Mouse (Mus musculus) gastrocnemius, postnatal 4 days (tissue): Measurements from ENCODE around the gene Gm10665. TPM values are rescaled to one million over a fixed set of nuclear protein-coding genes. Genes with fewer than 3 reads are reported as not detected.
"Not testable (repeated sequence)": the region's sequence is repeated elsewhere in the genome, so short reads cannot be mapped to it uniquely, and the experiment has no call there.

Experiments
- DNase-seq, 2 experiments: peaks; one replicate each; pipeline ENCODE4 v3.0.0; 2021 to 2022; ENCODE audit warnings: low spot score in 2 of 2, mixed read lengths in 2 of 2
- long read RNA-seq, 2 experiments: library from polyadenylated mRNA; stranded (forward); transcript quantifications; one replicate each; pipeline ENCODE4 v2.0.0; 2021
- total RNA-seq, 2 experiments: library from RNA; stranded (reverse); gene quantifications; 2 replicates each; pipeline ENCODE4 v1.2.3; 2021

Gene Gm10665
- total RNA-seq: not detected
- long read RNA-seq, experiment 1: 0 reads
- long read RNA-seq, experiment 2: 0 reads

DNA sequence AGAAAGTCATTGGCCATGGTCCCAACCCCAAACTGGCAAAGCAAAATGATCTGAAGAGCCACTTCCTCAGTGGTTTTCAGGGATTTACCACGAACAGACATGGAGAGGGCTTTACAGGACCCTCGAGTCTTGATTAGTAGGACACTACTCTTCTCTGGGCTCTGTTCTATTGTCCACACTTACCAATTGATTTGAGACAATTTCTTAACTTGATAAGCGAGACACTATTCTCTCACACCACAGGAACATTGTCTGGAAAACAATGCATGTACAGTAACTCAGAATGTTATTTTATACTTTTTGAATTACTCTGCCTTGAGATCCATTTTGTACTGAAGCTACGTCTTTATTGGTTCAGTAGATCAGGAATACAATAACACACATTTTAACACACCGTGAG, at the start of gene Gm10665:
TSS of gene Gm10665 (minus strand) at position 101 of the 400 bp plus-strand sequence.
- DNase-seq: not testable (repeated sequence)

DNA sequence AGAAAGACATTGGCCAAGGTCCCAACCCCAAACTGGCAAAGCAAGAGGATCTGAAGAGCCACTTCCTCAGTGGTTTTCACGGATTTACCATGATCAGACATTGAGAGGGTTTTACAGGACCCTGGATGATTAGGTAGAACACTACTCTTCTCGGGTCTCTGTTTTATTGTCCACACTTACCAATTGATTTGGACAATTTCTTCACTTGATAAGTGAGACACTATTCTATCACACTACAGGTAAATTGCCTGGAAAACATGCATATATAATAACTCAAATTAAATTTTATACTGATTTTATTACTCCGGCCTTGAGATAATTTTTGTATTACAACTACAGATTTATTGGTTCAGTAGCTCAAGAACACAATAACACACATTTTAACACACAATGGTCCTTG, 35.7 kb upstream of the Gm10665 start, which contains the start of gene Vmn1r151:
TSS of gene Vmn1r151 (minus strand) at position 101 of the 400 bp plus-strand sequence.
- DNase-seq: not testable (repeated sequence)

GRCm38 (mm10) chr7:22438129-22438528, 25.7 kb downstream of the Gm10665 start, which contains the start of gene Vmn1r149:
Gene Vmn1r149, minus strand, starts transcription at chr7:22438229.
- DNase-seq: not testable (repeated sequence)

GRCm38 (mm10) chr7:22413283-22413682, 50.6 kb downstream of the Gm10665 start, which contains the start of gene Vmn1r148:
Gene Vmn1r148, plus strand, starts transcription at chr7:22413583.
- DNase-seq: not testable (repeated sequence)

Other genes with a start within 250 kb of the Gm10665 start
- gene Gm8453, start 234.6 kb downstream of the Gm10665 start, total RNA-seq: not detected
- not detected for gene Gm4187, start 134.4 kb downstream of the Gm10665 start, total RNA-seq
- not detected for gene Gm8660, start 93.0 kb downstream of the Gm10665 start, total RNA-seq
- not detected for gene Vmn1r148, start 50.5 kb downstream of the Gm10665 start, total RNA-seq
- gene Vmn1r149, start 25.8 kb downstream of the Gm10665 start, total RNA-seq: not detected
- not detected for gene Vmn1r151, start 35.6 kb upstream of the Gm10665 start, total RNA-seq
- not detected for gene Vmn1r152, start 58.9 kb upstream of the Gm10665 start, total RNA-seq
- gene Gm8677, start 70.8 kb upstream of the Gm10665 start, total RNA-seq: not detected
- not detected for gene Gm4201, start 101.3 kb upstream of the Gm10665 start, total RNA-seq
- gene Gm4565, start 124.1 kb upstream of the Gm10665 start, total RNA-seq: not detected
- not detected for gene Vmn1r155, start 193.9 kb upstream of the Gm10665 start, total RNA-seq
- gene Gm8693, start 228.2 kb upstream of the Gm10665 start, total RNA-seq: not detected